Mouse (Mus musculus) liver, postnatal 0 days (tissue): ENCODE measurements around the gene Kctd21.

Source experiments
- CTCF ChIP-seq: sonication (generic); IDR thresholded peaks from 2 replicates; pipeline ENCODE4 v1.5.1; 2016; ENCODE audit warnings: antibody characterized with exemption, low read depth
- EP300 ChIP-seq: IDR thresholded peaks from 2 replicates; pipeline ENCODE4 v1.6.1; 2016; ENCODE audit warnings: antibody characterized with exemption, low read depth, mild to moderate bottlenecking

GRCm38 (mm10) chr7:97307546-97307945, 24.6 kb upstream of the Kctd21 start:
- TF ChIP-seq CTCF: no peak
- no peak for TF ChIP-seq EP300
